Mouse (Mus musculus) liver, postnatal 0 days (tissue): ENCODE measurements at regions not wholly inside any gene's neighbourhood (a gene's known extent, or its start where the extent isn't known, plus 50 kb on each side); places are given as distances from the start of the nearest gene placed in this dataset.

ENCODE experiments used
- ATAC-seq: fragments of 200-750 bp; cut with Nextera tagmentation; 2 replicates; pipeline ENCODE4 v1.8.0; 2017; ENCODE audit warnings: mild to moderate bottlenecking, moderate library complexity
- DNase-seq: peaks from one replicate; pipeline ENCODE4 v3.0.0-alpha.2; 2016
- H3K27ac ChIP-seq: fragments of 300-500 bp; sonication (generic); 2 replicates; pipeline ENCODE4 v1.5.1; 2014; ENCODE audit warnings: antibody characterized with exemption, moderate library complexity, mild to moderate bottlenecking, low read depth
- H3K27me3 ChIP-seq: fragments of 300-500 bp; sonication (generic); 2 replicates; pipeline ENCODE4 v1.6.1; 2014; ENCODE audit warnings: low read length, control low read depth, mixed read lengths; ENCODE audit not compliant: insufficient read depth
- H3K36me3 ChIP-seq: fragments of 300-500 bp; sonication (generic); replicated peaks from 2 replicates; pipeline ENCODE4 v1.6.1; 2014; ENCODE audit warnings: mild to moderate bottlenecking, control low read depth, low read length, moderate library complexity, mixed read lengths; ENCODE audit not compliant: insufficient read depth
- H3K4me1 ChIP-seq: fragments of 300-500 bp; sonication (generic); 2 replicates; pipeline ENCODE4 v1.6.1; 2014; ENCODE audit warnings: antibody characterized with exemption, mild to moderate bottlenecking, control low read depth; ENCODE audit not compliant: insufficient read depth
- H3K4me2 ChIP-seq: fragments of 300-500 bp; sonication (generic); 2 replicates; pipeline ENCODE4 v1.6.1; 2014; ENCODE audit warnings: low read depth, mild to moderate bottlenecking, low read length, moderate library complexity, mixed read lengths
- H3K4me3 ChIP-seq: fragments of 300-500 bp; sonication (generic); 2 replicates; pipeline ENCODE4 v1.5.1; 2014; ENCODE audit warnings: low read depth, low read length
- H3K9ac ChIP-seq: fragments of 300-500 bp; sonication (generic); replicated peaks from 2 replicates; pipeline ENCODE4 v1.6.1; 2014; ENCODE audit warnings: mild to moderate bottlenecking, moderate library complexity
- H3K9me3 ChIP-seq: fragments of 300-500 bp; sonication (generic); 2 replicates; pipeline ENCODE4 v1.6.1; 2016; ENCODE audit warnings: mild to moderate bottlenecking, control low read depth, low read length, mixed read lengths
- CTCF ChIP-seq: sonication (generic); IDR thresholded peaks from 2 replicates; pipeline ENCODE4 v1.5.1; 2016; ENCODE audit warnings: antibody characterized with exemption, low read depth
- EP300 ChIP-seq: IDR thresholded peaks from 2 replicates; pipeline ENCODE4 v1.6.1; 2016; ENCODE audit warnings: antibody characterized with exemption, low read depth, mild to moderate bottlenecking
- WGBS: fragments of 180-500 bp; shearing (Covaris S2); extraction: QIAGEN DNeasy Blood & Tissue Kit; methylation state at CpG from one replicate; pipeline ENCODE4 v1.1.7; 2014; ENCODE audit not compliant: insufficient replicate concordance; 5-methylcytosine and 5-hydroxymethylcytosine counted together

- Histone ChIP-seq H3K9ac (no peak overlapping the region), H3K27ac (no peak overlapping the region), H3K4me1 (no peaks in the 10 kb centered on the region), H3K4me3 (no peak overlapping the region), H3K27me3 (no peaks in the 10 kb centered on the region), H3K4me2 (no peak overlapping the region), H3K9me3 (no peaks in the 10 kb centered on the region), H3K36me3 (no peaks in the 10 kb centered on the region)
- ATAC-seq (no peak), DNase-seq (no peak)
- TF ChIP-seq EP300 = no peak
- TF ChIP-seq CTCF = no peak
- WGBS = 68% methylated on average over 4 of the region's 4 CpGs
These were observed 157.4 kb downstream of the Moxd1 start for GRCm38 (mm10) chr10:24380478-24381273.

DNA sequence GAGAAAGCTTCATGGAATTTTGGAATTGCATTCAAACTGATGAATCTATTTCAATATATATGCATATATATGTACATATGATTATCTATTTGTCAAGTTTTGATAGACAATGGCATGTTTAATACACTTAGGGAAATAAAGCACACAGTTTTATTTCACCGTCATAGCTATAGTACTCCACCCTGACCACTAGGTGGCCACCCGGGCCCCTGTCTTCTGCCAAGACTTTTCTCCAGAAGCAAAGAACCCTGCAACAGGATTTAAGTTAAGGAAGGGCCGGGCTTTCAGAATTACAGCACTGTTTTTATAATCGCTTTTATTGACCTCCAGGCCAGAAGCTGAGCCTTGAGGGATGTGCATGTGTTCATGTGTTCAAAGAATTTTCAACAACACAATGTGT is 158.6 kb downstream of the Moxd1 start:
- Histone ChIP-seq H3K4me2 (no peak overlapping the region), H3K4me3 (no peak overlapping the region), H3K36me3 (no peaks in the 10 kb centered on the region), H3K27me3 (no peaks in the 10 kb centered on the region), H3K4me1 (no peaks in the 10 kb centered on the region), H3K9me3 (no peaks in the 10 kb centered on the region), H3K9ac (no peak overlapping the region), H3K27ac (no peak overlapping the region)
- DNase-seq (peak; percentile 36), ATAC-seq (no peak)
- WGBS = 19% methylated on average over 4 of the region's 4 CpGs
- TF ChIP-seq EP300 (no peak), CTCF (peak; percentile 60)

DNA sequence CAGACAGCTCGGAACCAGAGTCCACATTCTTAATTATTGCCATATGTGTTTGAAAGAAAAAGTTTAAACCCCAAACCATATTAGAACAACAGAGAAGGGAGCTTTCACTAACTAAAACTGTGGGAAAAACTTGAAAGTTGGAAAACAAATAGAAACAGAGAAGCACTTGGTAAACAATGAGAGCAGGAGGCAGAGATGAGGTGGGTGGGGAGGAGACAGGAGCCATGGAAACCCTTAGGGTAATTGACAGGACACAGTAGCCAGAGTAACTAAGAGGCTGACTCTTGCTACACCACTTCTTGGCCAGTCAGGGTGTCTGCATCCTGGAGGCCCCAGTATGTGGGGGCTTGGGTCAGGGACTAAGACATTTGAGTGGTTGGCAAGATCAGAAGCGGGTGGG is 160.7 kb downstream of the Moxd1 start:
- TF ChIP-seq EP300 (no peak), CTCF (no peak)
- Histone ChIP-seq H3K4me2 (no peak overlapping the region), H3K36me3 (no peaks in the 10 kb centered on the region), H3K27me3 (no peaks in the 10 kb centered on the region), H3K27ac (no peak overlapping the region), H3K4me3 (no peak overlapping the region), H3K9me3 (no peaks in the 10 kb centered on the region), H3K9ac (no peak overlapping the region), H3K4me1 (no peaks in the 10 kb centered on the region)
- DNase-seq (no peak), ATAC-seq (no peak)
- WGBS = 74% methylated on average over 2 of the region's 2 CpGs

- Histone ChIP-seq H3K27me3 (no peaks in the 10 kb centered on the region), H3K9me3 (no peaks in the 10 kb centered on the region)
- ATAC-seq = no peak
These were observed 164.9 kb downstream of the Moxd1 start for GRCm38 (mm10) chr10:24388229-24388628.

GRCm38 (mm10) chr10:24391039-24391438 is 167.7 kb downstream of the Moxd1 start:
- H3K27me3 ChIP-seq = no peaks in the 10 kb centered on the region
- no peaks in the 10 kb centered on the region for H3K9me3 ChIP-seq
- H3K9ac ChIP-seq = no peak overlapping the region
- no peaks in the 10 kb centered on the region for H3K36me3 ChIP-seq
- H3K4me3 ChIP-seq = no peak overlapping the region
- no peak for DNase-seq
- H3K4me2 ChIP-seq = no peak overlapping the region
- TF ChIP-seq CTCF (no peak), EP300 (no peak)
- no peak overlapping the region for H3K27ac ChIP-seq
- WGBS = 62% methylated on average over 6 of the region's 6 CpGs
- no peaks in the 10 kb centered on the region for H3K4me1 ChIP-seq
- ATAC-seq = no peak

More at GRCm38 (mm10) chr10:24388229-24388628, 164.9 kb downstream of the Moxd1 start:
- H3K4me1 ChIP-seq = no peaks in the 10 kb centered on the region
- no peak overlapping the region for H3K27ac ChIP-seq
- H3K4me2 ChIP-seq = no peak overlapping the region
- WGBS = 51% methylated on average over 2 of the region's 2 CpGs
- H3K36me3 ChIP-seq = no peaks in the 10 kb centered on the region
- DNase-seq = no peak
- H3K4me3 ChIP-seq = no peak overlapping the region
- no peak overlapping the region for H3K9ac ChIP-seq
- TF ChIP-seq CTCF (no peak), EP300 (no peak)

- Histone ChIP-seq H3K27ac (no peak overlapping the region), H3K36me3 (no peaks in the 10 kb centered on the region), H3K9ac (no peak overlapping the region), H3K4me3 (no peak overlapping the region), H3K4me2 (no peak overlapping the region), H3K4me1 (no peaks in the 10 kb centered on the region), H3K9me3 (no peaks in the 10 kb centered on the region), H3K27me3 (no peaks in the 10 kb centered on the region)
- DNase-seq (no peak), ATAC-seq (no peak)
- 67% methylated on average over 3 of the region's 3 CpGs for WGBS
- TF ChIP-seq CTCF = no peak
- TF ChIP-seq EP300 = no peak
These were observed 168.7 kb downstream of the Moxd1 start for GRCm38 (mm10) chr10:24392066-24392465.
